Mouse (Mus musculus) hindbrain, embryonic 10.5 days (tissue): ENCODE results near the gene Lrrc36. TPM values are rescaled to one million over a fixed set of nuclear protein-coding genes. Genes with fewer than 3 reads are reported as not detected.

Experiments used
- DNase-seq: peaks from one replicate; pipeline ENCODE4 v3.0.0-alpha.2; 2017; ENCODE audit warnings: low spot score
- H3K27ac ChIP-seq: fragments of 300-500 bp; sonication (generic); 2 replicates; pipeline ENCODE4 v1.5.1; 2016; ENCODE audit warnings: mild to moderate bottlenecking, moderate library complexity
- H3K27me3 ChIP-seq: fragments of 300-500 bp; sonication (generic); 2 replicates; pipeline ENCODE4 v1.6.1; 2016; ENCODE audit warnings: mild to moderate bottlenecking; ENCODE audit not compliant: poor library complexity, insufficient read depth, severe bottlenecking
- H3K36me3 ChIP-seq: fragments of 300-500 bp; sonication (generic); 2 replicates; pipeline ENCODE4 v1.6.1; 2016; ENCODE audit warnings: mild to moderate bottlenecking, moderate library complexity
- H3K4me1 ChIP-seq: fragments of 300-500 bp; sonication (generic); replicated peaks from 2 replicates; pipeline ENCODE4 v1.6.1; 2016; ENCODE audit warnings: mild to moderate bottlenecking
- H3K4me3 ChIP-seq: fragments of 300-500 bp; sonication (generic); 2 replicates; pipeline ENCODE4 v1.5.1; 2016; ENCODE audit warnings: mild to moderate bottlenecking, moderate library complexity
- H3K9me3 ChIP-seq: fragments of 300-500 bp; sonication (generic); 2 replicates; pipeline ENCODE4 v1.6.1; 2016; ENCODE audit warnings: mild to moderate bottlenecking, moderate library complexity
- WGBS: fragments of 180-500 bp; shearing (Covaris S2); methylation state at CpG from one replicate; pipeline ENCODE4 v1.1.7; 2016; 5-methylcytosine and 5-hydroxymethylcytosine counted together
- polyA plus RNA-seq: library from polyadenylated mRNA; unstranded; fragments of >200 nt; fragmentation: Nextera tagmentation; extraction: Ambion mirVana; gene quantifications from 2 replicates; pipeline ENCODE4 v1.2.1, GENCODE M21; 2016

Lrrc36 gene
- polyA plus RNA-seq, 1 experiment from 2014 or later = 2.5 TPM

DNA sequence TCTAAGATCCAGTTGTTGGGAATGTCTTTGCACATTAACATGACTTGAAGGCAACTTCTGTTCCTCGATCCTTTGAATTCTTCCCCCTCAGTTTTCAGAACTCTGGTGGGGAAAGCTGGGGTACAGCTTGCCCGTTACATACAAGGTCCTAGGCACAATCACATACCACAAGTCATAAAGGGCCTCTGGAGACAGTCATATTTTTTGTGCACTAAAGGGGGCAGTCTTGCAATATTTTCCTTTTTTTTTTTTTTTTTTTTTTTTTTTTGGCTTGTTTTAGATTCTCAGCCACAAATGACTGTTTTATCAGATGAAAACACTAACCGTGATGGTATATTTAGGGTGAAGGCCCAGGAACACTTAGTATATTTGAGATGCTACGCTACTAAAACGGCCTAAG is 39.9 kb downstream of the Lrrc36 start:
- DNase-seq = no peak
- no peaks in the 10 kb centered on the region for H3K27me3 ChIP-seq
- 85% methylated on average over 5 of the region's 5 CpGs for WGBS
- H3K4me1 ChIP-seq = peaks cover 22% of the 10 kb centered on the region
- no peaks in the 10 kb centered on the region for H3K36me3 ChIP-seq
- H3K4me3 ChIP-seq = no peak overlapping the region
- H3K9me3 ChIP-seq = no peaks in the 10 kb centered on the region
- peak overlapping the region; percentile 40; the same call in 1 of the 2 replicates for H3K27ac ChIP-seq

DNA sequence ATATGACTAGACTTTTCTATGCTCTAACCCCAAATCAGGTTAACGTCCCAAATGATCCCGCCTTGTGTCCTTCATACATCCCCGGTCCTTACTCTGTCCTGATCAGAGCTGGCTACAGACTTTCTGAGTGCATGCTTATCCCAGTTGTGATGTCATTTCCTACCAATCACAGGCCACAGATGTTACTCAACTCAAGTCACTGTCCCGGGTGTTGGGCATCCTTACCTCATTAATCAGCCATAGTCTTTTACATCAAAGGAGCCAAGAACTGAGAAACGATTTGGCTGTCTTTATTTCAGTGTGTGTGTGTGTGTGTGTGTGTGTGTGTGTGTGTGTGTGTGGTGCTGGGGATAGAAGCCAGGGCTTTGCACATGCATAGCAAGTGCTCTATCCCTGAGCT is 40.7 kb downstream of the Lrrc36 start:
- DNase-seq = no peak
- no peaks in the 10 kb centered on the region for H3K9me3 ChIP-seq
- no peaks in the 10 kb centered on the region for H3K27me3 ChIP-seq
- 78% methylated on average over 5 of the region's 5 CpGs for WGBS
- H3K27ac ChIP-seq = no peak overlapping the region
- no peaks in the 10 kb centered on the region for H3K36me3 ChIP-seq
- H3K4me1 ChIP-seq = peaks cover 26% of the 10 kb centered on the region
- no peak overlapping the region for H3K4me3 ChIP-seq

DNA sequence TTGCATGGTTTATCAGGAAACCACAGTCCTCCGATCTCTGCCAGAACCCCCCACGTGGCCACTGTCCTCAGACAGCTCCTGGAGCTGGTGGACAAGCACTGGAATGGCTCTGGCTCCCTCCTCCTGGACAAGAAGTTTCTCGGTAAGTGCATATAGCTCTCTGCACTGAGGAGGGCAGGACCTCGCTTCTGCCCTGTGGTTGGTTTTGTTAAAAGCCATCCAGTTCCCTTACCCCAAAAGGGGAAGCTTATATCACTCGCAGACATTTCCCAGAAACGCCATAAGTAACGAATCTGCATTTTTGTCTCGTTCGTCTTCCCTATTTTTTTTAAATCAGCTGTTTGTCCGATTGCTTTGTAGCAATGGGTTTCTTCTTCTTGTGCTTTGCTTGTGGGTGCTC is 41.8 kb downstream of the Lrrc36 start:
- DNase-seq = no peak
- Histone ChIP-seq H3K4me1 (peaks cover 26% of the 10 kb centered on the region), H3K36me3 (no peaks in the 10 kb centered on the region), H3K9me3 (no peaks in the 10 kb centered on the region), H3K27me3 (no peaks in the 10 kb centered on the region), H3K27ac (no peak overlapping the region), H3K4me3 (no peak overlapping the region)
- 67% methylated on average over 10 of the region's 10 CpGs for WGBS

DNA sequence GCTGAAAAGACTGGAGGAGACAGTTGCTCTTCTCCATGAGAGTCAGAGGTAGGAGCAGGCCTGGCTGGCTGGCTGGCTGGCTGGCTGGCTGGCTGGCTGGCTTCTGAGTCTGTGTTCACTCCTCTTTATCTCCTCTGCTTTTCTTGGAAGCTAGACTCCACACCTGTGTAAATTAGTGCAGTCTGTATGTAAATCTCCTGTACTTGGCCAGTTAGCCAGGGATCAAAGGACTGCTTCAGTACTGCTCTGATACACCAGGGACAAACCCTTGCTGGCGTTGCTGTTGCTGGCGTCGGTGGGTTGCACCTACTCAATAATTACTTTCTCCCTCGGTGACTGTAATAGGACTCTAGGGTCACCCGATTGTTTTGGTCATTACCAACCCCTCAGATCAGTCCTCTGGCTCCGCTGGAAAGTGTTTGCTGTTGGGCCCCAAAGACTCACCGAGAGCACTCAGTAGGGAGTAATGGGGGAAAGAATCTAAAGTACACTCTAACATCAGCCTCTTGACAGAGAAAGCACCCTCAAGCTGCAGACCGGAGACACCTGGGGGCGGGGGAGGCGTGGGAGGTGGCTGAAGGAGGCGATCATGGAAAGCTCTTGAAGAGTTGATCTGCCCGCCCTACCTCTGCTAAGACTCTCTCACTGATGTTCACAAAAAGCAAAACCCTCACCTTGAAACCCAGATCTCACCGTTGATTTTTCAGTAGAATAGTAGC is 47.9 kb downstream of the Lrrc36 start:
- Histone ChIP-seq H3K4me1 (peaks cover 48% of the 10 kb centered on the region), H3K27me3 (no peaks in the 10 kb centered on the region), H3K27ac (no peak overlapping the region; the same call in 1 of the 2 replicates), H3K4me3 (no peak overlapping the region), H3K9me3 (no peaks in the 10 kb centered on the region), H3K36me3 (peaks cover 3% of the 10 kb centered on the region)
- 73% methylated on average over 13 of the region's 13 CpGs for WGBS
- no peak for DNase-seq

GRCm38 (mm10) chr8:105464595-105464994 is 51.2 kb downstream of the Lrrc36 start:
- Histone ChIP-seq H3K4me3 (no peak overlapping the region), H3K4me1 (peaks cover 64% of the 10 kb centered on the region), H3K27me3 (no peaks in the 10 kb centered on the region), H3K9me3 (no peaks in the 10 kb centered on the region), H3K36me3 (peaks cover 27% of the 10 kb centered on the region), H3K27ac (peak overlapping the region; percentile 83)
- WGBS = 75% methylated on average over 7 of the region's 7 CpGs
- no peak for DNase-seq

DNA sequence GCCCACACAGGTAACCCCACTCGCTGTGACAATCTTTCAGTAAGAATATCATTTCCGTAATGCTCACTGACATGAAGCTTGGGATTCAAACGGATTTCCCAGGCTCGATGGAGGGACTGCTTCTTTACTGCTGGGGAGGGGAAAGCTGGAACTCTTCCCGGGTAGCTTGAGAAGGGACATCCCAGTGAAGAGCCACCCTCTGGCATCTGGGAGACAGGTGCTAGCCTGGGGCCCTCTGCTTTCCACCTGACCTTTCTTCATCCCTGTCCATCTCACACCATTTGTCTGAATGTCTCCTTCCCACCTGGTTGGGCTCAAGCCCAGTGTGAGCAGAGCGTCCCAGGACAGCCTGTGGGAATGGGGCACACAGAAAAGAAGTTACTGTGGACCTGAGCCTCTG is 52.9 kb downstream of the Lrrc36 start:
- no peak for DNase-seq
- Histone ChIP-seq H3K4me1 (peaks cover 75% of the 10 kb centered on the region), H3K9me3 (no peaks in the 10 kb centered on the region), H3K27ac (peak overlapping the region; percentile 83), H3K36me3 (peaks cover 27% of the 10 kb centered on the region), H3K4me3 (no peak overlapping the region), H3K27me3 (0 out of 2 replicates have a peak, but pooled peaks cover 5% of the 10 kb centered on the region)
- 82% methylated on average over 6 of the region's 6 CpGs for WGBS

GRCm38 (mm10) chr8:105466700-105467291 is 53.4 kb downstream of the Lrrc36 start:
- H3K27me3 ChIP-seq = peaks cover 5% of the 10 kb centered on the region; the same call in 1 of the 2 replicates
- no peak overlapping the region for H3K4me3 ChIP-seq
- 81% methylated on average over 7 of the region's 7 CpGs for WGBS
- no peaks in the 10 kb centered on the region for H3K9me3 ChIP-seq
- H3K27ac ChIP-seq = peak overlapping the region; percentile 36; the same call in 1 of the 2 replicates
- peaks cover 80% of the 10 kb centered on the region for H3K4me1 ChIP-seq
- DNase-seq = no peak
- H3K36me3 ChIP-seq = peaks cover 27% of the 10 kb centered on the region

DNA sequence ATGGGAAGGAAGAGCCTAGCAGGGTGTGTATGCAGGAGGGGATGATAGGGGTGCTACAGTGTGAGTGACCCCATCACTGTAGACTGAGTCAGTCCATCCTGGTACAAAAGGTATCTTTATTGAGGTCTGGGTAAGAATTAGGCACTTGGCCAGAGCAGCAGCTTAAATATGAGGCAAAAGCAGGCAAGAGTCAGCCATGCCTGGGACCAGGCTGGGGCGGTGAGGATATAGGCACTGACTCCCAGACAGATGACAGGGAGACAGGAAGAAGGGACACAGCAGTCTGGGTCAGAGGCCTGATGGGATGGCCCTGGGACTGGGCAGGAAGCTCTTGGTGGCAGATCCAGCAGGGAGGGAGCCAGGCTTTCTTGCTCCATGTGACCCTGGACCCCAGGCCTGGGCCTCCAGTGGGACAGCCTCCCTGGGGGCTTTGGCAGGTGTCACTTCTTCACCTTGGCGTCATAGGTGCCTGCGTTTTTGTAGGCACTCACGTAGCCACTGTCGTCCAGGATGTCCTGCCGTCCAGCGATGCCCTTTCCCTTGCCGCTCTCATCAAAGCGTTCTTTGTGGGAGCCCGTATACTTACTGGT is 54.1 kb downstream of the Lrrc36 start:
- 93% methylated on average over 10 of the region's 10 CpGs for WGBS
- H3K9me3 ChIP-seq = no peaks in the 10 kb centered on the region
- DNase-seq = no peak
- peak overlapping the region; percentile 90 for H3K27ac ChIP-seq
- peaks cover 27% of the 10 kb centered on the region for H3K36me3 ChIP-seq
- H3K27me3 ChIP-seq = peaks cover 12% of the 10 kb centered on the region
- no peak overlapping the region for H3K4me3 ChIP-seq
- peaks cover 87% of the 10 kb centered on the region for H3K4me1 ChIP-seq

GRCm38 (mm10) chr8:105468002-105468720 is 54.8 kb downstream of the Lrrc36 start:
- Histone ChIP-seq H3K27me3 (peaks cover 18% of the 10 kb centered on the region), H3K9me3 (no peaks in the 10 kb centered on the region), H3K4me1 (peaks cover 91% of the 10 kb centered on the region), H3K4me3 (no peak overlapping the region), H3K27ac (peak overlapping the region; percentile 90), H3K36me3 (peaks cover 30% of the 10 kb centered on the region)
- no peak for DNase-seq
- WGBS = 93% methylated on average over 27 of the region's 27 CpGs

- DNase-seq = peak; percentile 85
- no peaks in the 10 kb centered on the region for H3K9me3 ChIP-seq
- peaks cover 91% of the 10 kb centered on the region for H3K4me1 ChIP-seq
- peak overlapping the region; percentile 51 for H3K4me3 ChIP-seq
- peaks cover 28% of the 10 kb centered on the region for H3K27me3 ChIP-seq
- peak overlapping the region; percentile 90 for H3K27ac ChIP-seq
- WGBS = 34% methylated on average over 6 of the region's 6 CpGs
- peaks cover 31% of the 10 kb centered on the region for H3K36me3 ChIP-seq
These were observed 55.8 kb downstream of the Lrrc36 start for GRCm38 (mm10) chr8:105469041-105469695.

DNA sequence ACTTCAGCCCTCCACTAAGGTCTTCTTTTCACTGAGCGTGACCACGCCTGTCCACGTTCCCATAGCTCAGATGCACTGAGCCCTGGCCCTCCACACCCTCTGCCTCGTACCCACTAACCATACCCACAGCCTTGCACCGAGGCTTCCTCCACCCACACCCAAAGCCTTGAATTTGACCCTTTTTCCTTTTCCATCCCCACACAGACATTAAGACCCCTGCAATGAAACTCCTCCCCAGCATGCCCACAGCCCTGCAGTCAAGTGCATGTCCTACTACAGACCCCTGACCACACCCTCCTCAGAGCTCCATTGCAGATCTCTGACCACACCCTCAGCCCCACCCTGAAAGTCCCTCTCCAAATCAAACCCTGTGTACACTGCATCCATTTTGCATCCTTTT is 56.4 kb downstream of the Lrrc36 start:
- Histone ChIP-seq H3K4me1 (peaks cover 91% of the 10 kb centered on the region), H3K4me3 (peak overlapping the region; percentile 51), H3K27me3 (peaks cover 35% of the 10 kb centered on the region), H3K27ac (peak overlapping the region; percentile 90), H3K36me3 (peaks cover 31% of the 10 kb centered on the region), H3K9me3 (no peaks in the 10 kb centered on the region)
- 85% methylated on average over 5 of the region's 5 CpGs for WGBS
- no peak for DNase-seq

DNA sequence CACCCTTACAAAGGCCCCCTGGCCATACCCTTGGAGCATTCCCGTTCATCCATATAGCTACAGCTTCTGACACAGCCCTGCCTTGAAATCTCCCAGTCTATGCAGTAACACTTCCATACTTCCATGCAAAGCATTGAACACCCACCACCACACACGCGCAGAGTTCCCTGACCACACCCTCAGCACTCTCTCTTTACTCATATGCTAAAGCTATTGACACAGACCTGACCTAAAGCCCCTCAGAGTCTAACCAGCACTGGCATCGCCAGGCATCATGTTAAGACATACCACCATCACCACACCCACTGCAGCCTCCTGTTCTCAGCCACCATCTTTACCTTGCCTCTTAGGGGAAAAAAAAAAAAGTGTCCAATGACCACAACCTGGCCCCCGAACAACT is 56.9 kb downstream of the Lrrc36 start:
- no peak for DNase-seq
- Histone ChIP-seq H3K4me1 (peaks cover 92% of the 10 kb centered on the region), H3K9me3 (no peaks in the 10 kb centered on the region), H3K36me3 (peaks cover 31% of the 10 kb centered on the region), H3K27ac (peak overlapping the region; percentile 90), H3K27me3 (peaks cover 39% of the 10 kb centered on the region), H3K4me3 (peak overlapping the region; percentile 51)
- 73% methylated on average over 5 of the region's 5 CpGs for WGBS
